Mouse (Mus musculus) lung, embryonic 14.5 days (tissue): ENCODE measurements around the gene Vsig10. TPM values are rescaled to one million over a fixed set of nuclear protein-coding genes. Genes with fewer than 3 reads are reported as not detected.

Source experiments
- ATAC-seq: fragments of 200-750 bp; cut with Nextera tagmentation; 2 replicates; pipeline ENCODE4 v1.8.0; 2017; ENCODE audit warnings: mild to moderate bottlenecking, moderate TSS enrichment, moderate library complexity; ENCODE audit not compliant: insufficient read depth
- DNase-seq: peaks from one replicate; pipeline ENCODE4 v3.0.0-alpha.2; 2015
- H3K27ac ChIP-seq: fragments of 300-500 bp; sonication (generic); 2 replicates; pipeline ENCODE4 v1.5.1; 2014; ENCODE audit warnings: low read depth, mild to moderate bottlenecking, moderate library complexity
- H3K27me3 ChIP-seq: fragments of 300-500 bp; sonication (generic); 2 replicates; pipeline ENCODE4 v1.6.1; 2014; ENCODE audit warnings: low read length, control low read depth; ENCODE audit not compliant: insufficient read depth
- H3K36me3 ChIP-seq: fragments of 300-500 bp; sonication (generic); 2 replicates; pipeline ENCODE4 v1.6.1; 2014; ENCODE audit warnings: control low read depth; ENCODE audit not compliant: insufficient read depth
- H3K4me1 ChIP-seq: fragments of 300-500 bp; sonication (generic); 2 replicates; pipeline ENCODE4 v1.6.1; 2014; ENCODE audit warnings: antibody characterized with exemption, control low read depth; ENCODE audit not compliant: insufficient read depth
- H3K4me2 ChIP-seq: fragments of 300-500 bp; sonication (generic); 2 replicates; pipeline ENCODE4 v1.6.1; 2014; ENCODE audit warnings: mild to moderate bottlenecking
- H3K4me3 ChIP-seq: fragments of 300-500 bp; sonication (generic); 2 replicates; pipeline ENCODE4 v1.5.1; 2014; ENCODE audit warnings: low read depth, low read length
- H3K9ac ChIP-seq: fragments of 300-500 bp; sonication (generic); 2 replicates; pipeline ENCODE4 v1.6.1; 2014
- H3K9me3 ChIP-seq: fragments of 300-500 bp; sonication (generic); 2 replicates; pipeline ENCODE4 v1.6.1; 2016; ENCODE audit warnings: low read depth, low read length, control low read depth
- CTCF ChIP-seq: IDR thresholded peaks from 2 replicates; pipeline ENCODE4 v1.5.1; 2016; ENCODE audit warnings: antibody characterized with exemption, low read depth
- WGBS: fragments of 180-500 bp; shearing (Covaris S2); extraction: QIAGEN DNeasy Blood & Tissue Kit; methylation state at CpG from one replicate; pipeline ENCODE4 v1.1.7; 2014; 5-methylcytosine and 5-hydroxymethylcytosine counted together
- polyA plus RNA-seq: library from polyadenylated mRNA; unstranded; fragments of >200 nt; fragmentation: Nextera tagmentation; extraction: Ambion mirVana; gene quantifications from 2 replicates; pipeline ENCODE4 v1.2.1, GENCODE M21; 2014

The Vsig10 gene
- polyA plus RNA-seq, 1 experiment from 2014 or later = 6.8 TPM

- no peaks in the 10 kb centered on the region for H3K4me1 ChIP-seq
- H3K9ac ChIP-seq = peak overlapping the region; percentile 28
- no peaks in the 10 kb centered on the region for H3K9me3 ChIP-seq
- no peak for TF ChIP-seq CTCF
- H3K4me2 ChIP-seq = peak overlapping the region; percentile 60
- H3K36me3 ChIP-seq = no peaks in the 10 kb centered on the region
- H3K27me3 ChIP-seq = no peaks in the 10 kb centered on the region
- peak overlapping the region; percentile 30; the same call in 1 of the 2 replicates for H3K4me3 ChIP-seq
- peak overlapping the region; percentile 83 for H3K27ac ChIP-seq
- ATAC-seq = peak; percentile 23; the same call in 1 of the 2 replicates
- DNase-seq = no peak
- WGBS = 11% methylated on average over 10 of the region's 10 CpGs
Measured at GRCm38 (mm10) chr5:117313909-117314308, 5.0 kb upstream of the Vsig10 start.

GRCm38 (mm10) chr5:117314587-117315428 lies 4.1 kb upstream of the Vsig10 start:
- peak overlapping the region; percentile 60 for H3K4me2 ChIP-seq
- H3K9me3 ChIP-seq = no peaks in the 10 kb centered on the region
- no peaks in the 10 kb centered on the region for H3K27me3 ChIP-seq
- no peak overlapping the region for H3K4me3 ChIP-seq
- WGBS = 30% methylated on average over 9 of the region's 9 CpGs
- ATAC-seq (peak; percentile 50), DNase-seq (peak; percentile 74)
- no peak for TF ChIP-seq CTCF
- no peak overlapping the region for H3K9ac ChIP-seq
- H3K4me1 ChIP-seq = no peaks in the 10 kb centered on the region
- H3K36me3 ChIP-seq = no peaks in the 10 kb centered on the region
- H3K27ac ChIP-seq = peak overlapping the region; percentile 89

- H3K9ac ChIP-seq = no peak overlapping the region
- ATAC-seq = no peak
- H3K36me3 ChIP-seq = 0 out of 2 replicates have a peak, but pooled peaks cover 5% of the 10 kb centered on the region
- TF ChIP-seq CTCF = no peak
- no peak overlapping the region for H3K4me2 ChIP-seq
- no peak overlapping the region for H3K27ac ChIP-seq
- no peaks in the 10 kb centered on the region for H3K27me3 ChIP-seq
- H3K4me1 ChIP-seq = no peaks in the 10 kb centered on the region; the same call in 1 of the 2 replicates
- no peak overlapping the region for H3K4me3 ChIP-seq
- no peak for DNase-seq
- no peaks in the 10 kb centered on the region for H3K9me3 ChIP-seq
- WGBS = 80% methylated on average over 9 of the region's 9 CpGs
Measured at GRCm38 (mm10) chr5:117323751-117324150, 4.9 kb downstream of the Vsig10 start.

- DNase-seq (no peak), ATAC-seq (no peak)
- H3K27ac ChIP-seq = no peak overlapping the region
- no peak for TF ChIP-seq CTCF
- H3K27me3 ChIP-seq = no peaks in the 10 kb centered on the region
- no peak overlapping the region for H3K4me3 ChIP-seq
- H3K9ac ChIP-seq = no peak overlapping the region
- H3K9me3 ChIP-seq = no peaks in the 10 kb centered on the region
- H3K4me1 ChIP-seq = no peaks in the 10 kb centered on the region
- WGBS = 57% methylated on average over 6 of the region's 6 CpGs
- 0 out of 2 replicates have a peak, but pooled peaks cover 5% of the 10 kb centered on the region for H3K36me3 ChIP-seq
- no peak overlapping the region for H3K4me2 ChIP-seq
Measured at GRCm38 (mm10) chr5:117326408-117326807, 7.5 kb downstream of the Vsig10 start.

GRCm38 (mm10) chr5:117330457-117330856 lies 11.6 kb downstream of the Vsig10 start:
- no peaks in the 10 kb centered on the region for H3K9me3 ChIP-seq
- H3K4me3 ChIP-seq = no peak overlapping the region
- H3K4me1 ChIP-seq = no peaks in the 10 kb centered on the region
- H3K36me3 ChIP-seq = peaks cover 6% of the 10 kb centered on the region; the same call in 1 of the 2 replicates
- peak; percentile 32 for DNase-seq
- TF ChIP-seq CTCF = no peak
- H3K4me2 ChIP-seq = no peak overlapping the region
- peak; percentile 65 for ATAC-seq
- H3K9ac ChIP-seq = no peak overlapping the region
- 71% methylated on average over 7 of the region's 7 CpGs for WGBS
- no peak overlapping the region for H3K27ac ChIP-seq
- H3K27me3 ChIP-seq = no peaks in the 10 kb centered on the region

- H3K4me3 ChIP-seq = no peak overlapping the region
- WGBS = 81% methylated on average over 10 of the region's 10 CpGs
- H3K4me2 ChIP-seq = no peak overlapping the region
- no peaks in the 10 kb centered on the region for H3K9me3 ChIP-seq
- no peaks in the 10 kb centered on the region for H3K4me1 ChIP-seq
- H3K36me3 ChIP-seq = peaks cover 17% of the 10 kb centered on the region; the same call in 1 of the 2 replicates
- no peak overlapping the region for H3K9ac ChIP-seq
- no peak for ATAC-seq
- no peak overlapping the region for H3K27ac ChIP-seq
- no peaks in the 10 kb centered on the region for H3K27me3 ChIP-seq
- no peak for TF ChIP-seq CTCF
- no peak for DNase-seq
Measured at GRCm38 (mm10) chr5:117337999-117338398, 19.1 kb downstream of the Vsig10 start.

- TF ChIP-seq CTCF = no peak
- Histone ChIP-seq H3K4me2 (no peak overlapping the region), H3K27me3 (no peaks in the 10 kb centered on the region), H3K9ac (no peak overlapping the region), H3K4me1 (no peaks in the 10 kb centered on the region), H3K27ac (no peak overlapping the region), H3K4me3 (no peak overlapping the region), H3K36me3 (peaks cover 18% of the 10 kb centered on the region; the same call in 1 of the 2 replicates), H3K9me3 (no peaks in the 10 kb centered on the region)
- 74% methylated on average over 8 of the region's 8 CpGs for WGBS
- DNase-seq (no peak), ATAC-seq (no peak)
Measured at GRCm38 (mm10) chr5:117338503-117338902, 19.6 kb downstream of the Vsig10 start.
